Mouse (Mus musculus) neutrophil, adult 5-6 weeks (primary cell): Measurements from ENCODE around the gene Olfr323. TPM values are rescaled to one million over a fixed set of nuclear protein-coding genes. Genes with fewer than 3 reads are reported as not detected.

Experiments used
- ATAC-seq: fragments of 151-379, 151-347 bp; 2 replicates; pipeline ENCODE4 v1.8.0; 2017; ENCODE audit warnings: mild to moderate bottlenecking, moderate TSS enrichment; ENCODE audit not compliant: insufficient number of reproducible peaks, poor library complexity, low FRiP score, severe bottlenecking; ENCODE audit errors: extremely low read depth
- total RNA-seq: library from RNA; stranded (forward); fragments of 200-1000 nt; gene quantifications from 2 replicates; pipeline ENCODE4 v1.2.3, GENCODE M21; 2017

The Olfr323 gene
- total RNA-seq, 1 experiment from 2014 or later = not detected

DNA sequence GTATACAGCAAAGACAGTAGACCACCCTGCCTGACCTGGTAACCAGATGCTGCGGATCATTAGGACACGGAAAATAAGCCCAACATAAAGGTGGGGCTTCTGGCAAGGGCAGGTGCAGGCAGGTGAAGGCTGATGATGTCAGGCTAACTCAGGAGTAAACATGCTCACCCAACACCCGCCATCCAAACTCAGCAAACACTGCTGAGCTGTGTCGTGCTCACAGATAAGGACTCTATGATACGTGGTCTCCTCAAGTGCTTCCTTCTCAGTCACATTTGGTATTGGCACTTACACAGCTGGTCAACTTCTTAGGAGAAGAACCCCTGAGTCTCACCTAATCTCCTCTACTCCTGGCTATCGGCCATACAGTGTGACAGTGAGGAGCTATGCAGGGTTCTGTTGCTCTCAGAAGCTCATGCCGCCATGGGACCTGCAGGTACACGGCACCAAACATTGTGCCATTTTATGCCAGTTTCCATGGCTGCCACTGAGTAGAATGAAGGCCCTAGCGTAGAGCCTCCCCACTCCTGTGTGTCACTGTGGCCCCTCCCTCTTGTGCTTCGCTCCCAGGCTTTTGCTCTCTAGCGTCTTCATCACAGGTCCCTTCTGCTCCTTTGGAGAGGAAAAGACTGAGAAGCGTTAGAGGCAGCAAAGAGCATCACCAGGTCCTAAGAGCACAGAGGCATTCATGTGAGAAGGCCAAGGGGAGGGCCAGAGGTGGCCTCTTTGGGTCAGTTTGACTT lies 24.0 kb downstream of the Olfr323 start:
- ATAC-seq = no peak

DNA sequence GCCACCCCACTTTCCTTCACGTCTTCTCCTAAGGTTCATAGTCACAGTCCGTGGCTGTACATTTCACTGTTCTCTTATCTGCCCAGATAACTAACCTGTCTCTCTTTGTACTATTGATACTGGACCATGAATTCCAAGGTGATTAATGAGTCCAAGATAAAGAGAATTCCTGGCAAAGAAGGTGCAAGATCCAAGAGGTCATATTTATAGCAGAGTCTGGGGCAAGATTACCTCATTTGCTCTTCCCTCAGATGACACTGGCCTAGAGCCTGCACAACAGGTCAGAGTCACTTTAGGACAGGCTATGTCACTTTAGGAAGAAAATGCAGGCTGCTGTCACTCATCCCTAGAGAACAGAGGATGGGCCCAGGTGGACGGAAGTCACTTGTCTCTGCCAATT lies 25.1 kb downstream of the Olfr323 start:
- ATAC-seq = no peak

DNA sequence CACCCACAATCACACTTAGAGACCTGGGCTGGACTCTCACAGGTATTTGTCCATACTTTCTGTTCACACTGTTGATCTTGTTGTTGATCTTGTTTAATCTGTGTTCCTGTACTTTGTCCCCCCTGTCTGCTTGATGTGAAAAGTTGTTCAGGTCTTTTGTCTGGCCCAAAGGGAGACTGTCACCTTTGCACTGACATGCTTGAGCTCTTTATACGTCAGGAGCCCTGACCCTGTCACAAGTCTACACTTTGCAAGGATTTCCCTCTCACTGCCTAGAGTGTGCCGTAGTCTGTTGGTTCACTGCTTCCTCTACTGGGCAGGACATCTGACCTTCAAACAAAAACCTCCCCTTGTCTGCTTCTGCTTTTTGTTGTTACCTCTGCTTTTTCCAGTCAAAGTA lies 25.6 kb downstream of the Olfr323 start:
- ATAC-seq = no peak

DNA sequence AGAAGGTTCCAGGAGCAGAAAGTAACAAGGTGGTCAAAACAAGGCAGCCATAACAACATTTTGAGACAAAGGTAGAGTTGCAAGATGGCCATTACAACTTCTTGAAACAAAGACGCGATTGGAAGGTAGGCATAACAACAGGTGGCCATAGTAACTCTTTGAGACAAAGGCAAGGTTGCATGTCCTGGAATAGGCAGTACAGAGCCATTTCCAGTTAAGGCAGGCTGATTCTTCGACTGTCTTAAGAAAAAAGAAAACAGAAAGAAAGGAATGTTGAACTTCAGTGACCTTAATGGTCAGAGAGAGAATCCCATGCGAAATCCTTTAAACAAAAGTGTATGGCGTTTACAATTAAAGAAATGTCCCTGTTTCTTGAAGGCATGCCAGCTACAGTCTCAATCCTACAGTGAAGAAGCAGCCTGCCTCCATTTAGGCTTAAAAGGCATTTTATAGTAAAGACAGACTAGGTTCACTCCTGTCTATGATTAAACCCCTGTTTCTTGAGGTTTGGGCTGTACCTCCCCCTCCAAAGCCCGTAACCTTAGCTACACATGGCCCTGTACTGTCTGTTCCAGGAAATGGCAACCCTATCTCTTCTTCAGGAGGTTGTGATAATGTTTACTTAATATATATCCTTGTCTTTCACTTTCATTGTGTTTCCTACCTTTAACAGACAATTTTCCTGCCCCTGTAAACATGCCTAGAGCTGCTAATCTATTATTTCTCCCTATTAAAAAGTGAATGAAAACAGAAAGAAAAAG lies 27.3 kb downstream of the Olfr323 start:
- no peak for ATAC-seq

DNA sequence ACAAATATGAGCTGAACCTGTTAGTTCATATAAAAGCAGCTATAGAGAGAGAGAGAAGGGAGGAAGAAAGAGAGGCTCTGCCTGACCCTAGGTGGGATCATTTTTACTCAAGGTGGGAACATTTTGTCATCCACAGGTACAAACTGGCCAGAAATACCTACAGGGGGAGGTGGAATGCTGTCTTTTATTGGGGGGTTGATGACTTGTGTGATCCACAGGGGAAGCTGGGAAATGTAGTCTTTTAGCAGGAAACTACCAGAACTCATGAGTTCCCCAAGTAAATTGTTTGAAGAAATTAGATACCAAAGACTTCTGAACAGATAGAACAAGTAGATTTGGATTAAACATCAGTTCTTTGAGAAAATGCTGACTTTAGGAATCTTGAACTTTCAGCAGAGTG lies 28.2 kb downstream of the Olfr323 start:
- no peak for ATAC-seq

DNA sequence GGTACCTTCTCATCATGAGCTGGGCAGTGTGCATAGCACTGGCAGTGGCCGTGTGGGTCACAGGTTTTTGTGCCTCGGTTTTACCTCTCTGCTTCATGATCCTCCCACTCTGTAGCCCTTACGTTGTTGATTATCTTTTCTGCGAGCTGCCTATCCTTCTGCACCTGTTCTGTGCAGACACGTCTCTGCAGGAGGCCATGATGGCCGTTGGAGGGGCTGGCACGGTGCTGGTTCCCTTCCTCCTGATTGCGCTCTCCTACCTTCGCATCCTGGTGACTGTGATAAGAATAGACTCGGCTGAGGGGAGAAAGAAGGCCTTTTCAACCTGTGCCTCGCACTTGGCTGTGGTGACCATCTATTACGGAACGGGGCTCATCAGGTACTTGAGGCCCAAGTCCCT lies 32.5 kb downstream of the Olfr323 start:
- no peak for ATAC-seq

DNA sequence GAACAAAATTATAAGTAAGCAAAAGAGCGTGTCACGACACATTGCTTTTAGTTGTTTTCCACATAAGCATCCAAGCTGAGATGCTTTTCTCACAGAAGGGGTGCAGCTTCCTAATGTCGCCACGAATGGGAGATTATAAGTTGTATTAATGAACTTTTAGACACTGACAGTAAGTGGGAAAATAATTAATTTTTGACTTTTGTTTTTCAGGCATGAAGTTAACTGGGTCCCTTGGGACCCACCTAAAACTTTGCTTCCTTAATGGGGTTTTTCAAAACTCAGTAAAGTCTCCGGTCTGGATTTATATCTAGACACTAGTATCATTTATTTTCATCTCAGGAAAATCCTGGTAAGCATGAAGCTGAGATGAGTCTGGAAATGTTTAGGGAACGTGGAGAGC lies 35.5 kb downstream of the Olfr323 start, which contains the start of gene Olfr324:
Gene Olfr324, plus strand, starts transcription at position 301 of the 400 bp plus-strand sequence.
- ATAC-seq = no peak

DNA sequence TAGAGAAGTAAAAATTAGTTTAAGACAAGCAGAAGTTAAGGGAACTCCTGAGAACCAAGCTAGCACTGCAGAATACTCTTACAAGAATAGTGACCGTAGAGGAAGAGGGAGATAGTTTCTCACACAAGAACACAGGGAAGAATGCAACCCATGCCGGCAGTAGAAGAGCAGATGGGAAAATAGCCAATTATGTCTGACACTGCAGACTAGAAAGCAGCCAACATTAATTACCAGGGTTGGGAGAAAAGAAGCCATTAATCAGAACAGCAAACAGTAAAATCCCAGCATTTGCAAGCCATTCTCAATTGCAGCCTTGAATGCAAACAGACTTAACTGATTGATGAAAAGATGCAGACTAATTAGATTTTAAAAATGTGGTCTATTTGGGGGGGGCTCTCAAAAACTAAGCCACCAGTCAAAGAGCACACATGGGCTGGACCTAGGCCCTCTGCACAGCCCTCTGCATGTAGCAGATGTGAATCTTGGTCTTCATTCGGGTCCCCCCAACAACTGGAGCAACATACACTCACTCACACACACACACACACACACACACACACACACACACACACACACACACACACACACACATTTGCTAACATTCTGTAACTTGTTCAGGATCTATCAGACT lies 41.6 kb downstream of the Olfr323 start:
- no peak for ATAC-seq

DNA sequence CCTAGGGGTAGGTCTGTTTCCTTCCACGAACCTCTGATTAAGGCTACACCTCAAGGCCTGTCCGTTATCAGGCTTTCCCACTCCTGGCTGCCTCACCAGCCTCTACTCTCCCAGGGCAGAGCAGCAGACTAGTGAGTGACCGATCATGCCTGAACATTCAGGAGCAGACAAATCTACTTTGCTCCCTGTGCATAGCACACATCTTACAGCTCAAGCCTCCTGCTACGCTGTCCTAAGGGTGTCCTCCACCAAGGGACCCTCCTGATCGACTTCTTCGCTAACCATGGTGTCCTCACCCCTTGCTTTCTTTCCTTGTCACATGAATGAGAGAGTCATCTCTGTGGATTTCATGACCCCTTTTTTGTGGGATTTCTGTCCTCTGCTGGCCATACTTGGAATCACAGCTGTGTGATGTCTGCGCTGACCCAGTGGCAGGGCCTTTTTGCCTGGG lies 42.4 kb downstream of the Olfr323 start:
- ATAC-seq = no peak

DNA sequence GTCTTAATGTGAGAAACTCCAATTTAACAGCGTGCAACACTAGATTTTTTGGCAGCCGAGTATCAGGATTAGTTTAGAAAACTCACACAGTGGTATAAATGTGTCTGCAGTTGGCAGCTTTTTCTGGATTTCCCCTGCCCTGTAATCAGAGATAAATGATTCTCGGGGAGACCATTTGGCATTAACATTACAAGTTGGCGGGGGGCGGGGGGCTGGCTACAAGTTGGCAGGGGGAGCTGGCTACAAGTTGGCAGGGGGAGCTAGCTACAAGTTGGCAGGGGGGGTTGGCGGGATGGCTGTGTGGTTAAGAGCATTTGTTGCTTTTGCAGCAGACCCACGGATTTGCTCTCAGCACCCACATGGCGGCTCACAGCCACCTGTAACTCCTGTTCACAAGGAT lies 51.7 kb downstream of the Olfr323 start:
- ATAC-seq = no peak

DNA sequence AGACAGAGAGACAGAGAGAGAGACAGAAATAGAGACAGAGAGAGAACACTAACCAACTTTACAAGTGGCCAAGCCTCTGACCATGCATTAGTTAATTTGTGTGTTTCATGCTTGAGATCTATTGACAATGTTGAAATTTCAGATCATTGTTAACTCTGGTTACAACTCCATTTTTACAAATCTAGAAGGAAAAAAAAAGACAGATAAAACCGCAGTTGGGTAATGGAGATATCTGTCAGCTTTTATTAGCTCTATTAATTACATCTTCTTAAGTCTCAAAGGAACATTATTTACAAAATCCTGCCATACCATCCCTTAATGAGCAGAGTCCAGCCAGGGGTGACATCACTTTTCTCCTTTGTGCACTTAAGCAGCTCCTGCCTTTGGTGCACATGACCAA lies 52.9 kb downstream of the Olfr323 start, which contains the start of gene Olfr325:
Gene Olfr325, plus strand, starts transcription at position 301 of the 400 bp plus-strand sequence.
- no peak for ATAC-seq

Other genes starting within 250 kb of the Olfr323 start
- gene 1810065E05Rik, start 209.4 kb downstream of the Olfr323 start, total RNA-seq = not detected in 2 replicates
- not detected in 2 replicates for gene Gm12253, start 197.9 kb downstream of the Olfr323 start, total RNA-seq
- gene Lypd9, start 177.6 kb downstream of the Olfr323 start, total RNA-seq = not detected in 2 replicates
- gene Olfr30, start 168.2 kb downstream of the Olfr323 start, total RNA-seq = not detected in 2 replicates
- gene Olfr332, start 137.9 kb downstream of the Olfr323 start, total RNA-seq = not detected in 2 replicates
- gene Olfr331, start 127.9 kb downstream of the Olfr323 start, total RNA-seq = not detected in 2 replicates
- gene Olfr330, start 95.7 kb downstream of the Olfr323 start, total RNA-seq = not detected in 2 replicates
- not detected in 2 replicates for gene Olfr329-ps, start 84.1 kb downstream of the Olfr323 start, total RNA-seq
- 0.12 TPM in 1 of 2 replicates, not detected in the other for gene Olfr328, start 74.9 kb downstream of the Olfr323 start, total RNA-seq
- not detected in 2 replicates for gene Olfr224, start 59.9 kb downstream of the Olfr323 start, total RNA-seq
- not detected in 2 replicates for gene Olfr325, start 52.8 kb downstream of the Olfr323 start, total RNA-seq
- gene Olfr324, start 35.4 kb downstream of the Olfr323 start, total RNA-seq = not detected in 2 replicates
- not detected in 2 replicates for gene 2210407C18Rik, start 14.4 kb downstream of the Olfr323 start, total RNA-seq
- gene Trim58, start 10.0 kb upstream of the Olfr323 start, total RNA-seq = 0.35 and 0.49 TPM in 2 replicates
- gene Olfr322, start 28.3 kb upstream of the Olfr323 start, total RNA-seq = not detected in 2 replicates
- not detected in 2 replicates for gene Olfr320, start 50.6 kb upstream of the Olfr323 start, total RNA-seq
- gene Olfr319, start 68.7 kb upstream of the Olfr323 start, total RNA-seq = not detected in 2 replicates
- 0.23 TPM in 1 of 2 replicates, not detected in the other for gene Olfr318, start 93.5 kb upstream of the Olfr323 start, total RNA-seq
- not detected in 2 replicates for gene Olfr317, start 108.7 kb upstream of the Olfr323 start, total RNA-seq
- gene Olfr316, start 122.2 kb upstream of the Olfr323 start, total RNA-seq = not detected in 2 replicates
- not detected in 2 replicates for gene Olfr315, start 142.7 kb upstream of the Olfr323 start, total RNA-seq
- gene Olfr314, start 152.5 kb upstream of the Olfr323 start, total RNA-seq = not detected in 2 replicates
- gene Fam183b, start 171.5 kb upstream of the Olfr323 start, total RNA-seq = not detected in 2 replicates
- gene Olfr313, start 184.5 kb upstream of the Olfr323 start, total RNA-seq = not detected in 2 replicates
- gene Olfr312, start 198.7 kb upstream of the Olfr323 start, total RNA-seq = not detected in 2 replicates
- not detected in 2 replicates for gene Olfr311, start 208.8 kb upstream of the Olfr323 start, total RNA-seq
- 12.1 and 16.8 TPM in 2 replicates for gene Gm12258, start 216.7 kb upstream of the Olfr323 start, total RNA-seq
- 7.9 and 8.8 TPM in 2 replicates for gene 2810021J22Rik, start 236.7 kb upstream of the Olfr323 start, total RNA-seq